Mouse (Mus musculus): Measurements from ENCODE around the gene Tmem200c. TPM values are rescaled to one million over a fixed set of nuclear protein-coding genes. Genes with fewer than 3 reads are reported as not detected.

Tmem200c gene
- polyA plus RNA-seq, 1 experiment, result 3.2 TPM

Other genes starting within 250 kb of the Tmem200c start
- 8.7 and 14.9 TPM in 2 replicates for gene Epb41l3, start 249.1 kb downstream of the Tmem200c start, polyA plus RNA-seq (2012; rRNA removed)

Data from urinary bladder, adult 2 months (tissue).